Mouse (Mus musculus): ENCODE measurements around the gene Mmp21. TPM values are rescaled to one million over a fixed set of nuclear protein-coding genes. Genes with fewer than 3 reads are reported as not detected.
"Not testable (repeated sequence)": the region's sequence is repeated elsewhere in the genome, so short reads cannot be mapped to it uniquely, and the experiment has no call there.

Mmp21 gene
- total RNA-seq (2015) (not detected in 2 replicates), total RNA-seq (2017) (not detected in 2 replicates)

DNA sequence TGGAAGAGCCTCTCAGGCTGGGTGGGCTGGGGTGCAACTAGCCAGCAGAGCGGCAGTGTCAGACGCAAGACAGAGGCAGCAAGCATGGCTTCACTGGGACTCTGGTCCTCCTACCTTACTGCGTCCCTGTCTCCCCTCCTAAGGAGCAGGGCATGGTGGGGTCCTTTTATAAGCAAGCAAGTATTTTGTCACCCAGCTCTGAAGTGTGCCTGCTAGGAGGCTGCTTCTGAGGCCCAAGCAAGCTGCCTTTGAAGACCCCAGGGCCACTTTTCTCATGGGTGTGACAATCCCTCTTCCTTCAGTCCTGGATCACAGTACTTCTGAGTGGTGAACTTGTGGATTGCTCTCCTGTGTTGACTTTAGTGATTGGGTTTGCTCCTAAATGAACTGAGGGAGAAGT lies at the start of gene Mmp21:
Mmp21 (minus strand) TSS at position 101 of the 400 bp plus-strand sequence.
- no peak for ATAC-seq (ENCODE audit: poor library complexity, severe bottlenecking)

DNA sequence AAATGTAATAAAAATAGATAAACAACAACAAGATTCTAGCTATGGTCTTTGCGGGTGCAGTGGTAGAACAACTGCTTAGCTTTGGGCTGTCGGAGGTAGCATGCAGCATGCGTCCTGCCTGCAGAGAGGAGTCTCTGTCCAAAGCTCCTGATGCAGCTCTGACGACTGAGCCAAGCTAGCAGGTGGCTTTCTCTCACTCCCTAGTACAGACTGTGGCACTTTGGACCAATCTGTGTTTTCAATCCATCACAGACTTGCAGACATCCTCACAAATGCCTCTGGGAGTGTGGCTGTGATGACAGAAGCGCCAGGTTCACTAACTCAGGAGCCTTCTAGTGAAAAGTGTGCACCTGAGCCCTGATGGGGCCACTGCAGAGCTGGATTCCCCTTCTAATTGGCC lies 49.5 kb upstream of the Mmp21 start:
- ATAC-seq (ENCODE audit: poor library complexity, severe bottlenecking), result no peak

DNA sequence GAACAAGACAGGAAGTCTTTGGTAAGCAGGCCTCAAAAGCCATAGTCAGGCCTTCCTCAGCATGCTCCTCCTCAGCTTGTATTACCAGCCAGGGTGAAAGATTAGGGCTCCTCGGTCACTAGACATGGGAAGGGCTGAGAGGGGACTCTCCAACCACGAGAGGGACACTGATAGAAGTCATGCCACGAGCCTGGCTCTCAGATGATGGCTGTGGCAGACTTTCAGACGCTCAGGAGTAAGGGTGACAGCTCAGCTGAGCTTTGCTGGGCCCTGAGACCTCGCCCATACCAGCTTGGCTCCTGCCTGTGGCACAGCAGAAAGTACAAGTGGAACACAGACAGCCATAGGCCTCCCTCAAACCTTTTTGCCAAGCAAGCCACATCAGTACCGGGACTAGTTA lies 47.2 kb upstream of the Mmp21 start:
- ATAC-seq (ENCODE audit: poor library complexity, severe bottlenecking), result no peak

DNA sequence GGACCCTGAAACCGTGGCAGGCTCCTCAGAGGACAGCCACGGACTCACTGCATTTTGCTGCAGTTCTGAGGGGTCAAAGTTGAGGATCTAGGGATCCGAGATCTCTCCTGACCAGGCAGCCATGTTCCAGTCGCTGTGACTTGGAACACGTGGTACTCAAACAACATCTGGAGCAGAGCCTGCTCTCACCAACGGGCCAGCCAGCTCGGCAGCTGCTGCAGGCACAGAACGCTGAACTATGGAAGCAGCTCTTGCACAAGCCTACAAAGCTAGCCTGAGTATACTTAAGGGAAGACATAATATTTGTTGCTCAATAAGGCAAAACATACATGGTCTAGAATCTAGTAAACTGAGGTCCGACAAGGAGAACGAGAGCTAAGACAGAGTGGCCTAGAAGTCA lies 45.7 kb upstream of the Mmp21 start:
- no peak for ATAC-seq (ENCODE audit: poor library complexity, severe bottlenecking)

DNA sequence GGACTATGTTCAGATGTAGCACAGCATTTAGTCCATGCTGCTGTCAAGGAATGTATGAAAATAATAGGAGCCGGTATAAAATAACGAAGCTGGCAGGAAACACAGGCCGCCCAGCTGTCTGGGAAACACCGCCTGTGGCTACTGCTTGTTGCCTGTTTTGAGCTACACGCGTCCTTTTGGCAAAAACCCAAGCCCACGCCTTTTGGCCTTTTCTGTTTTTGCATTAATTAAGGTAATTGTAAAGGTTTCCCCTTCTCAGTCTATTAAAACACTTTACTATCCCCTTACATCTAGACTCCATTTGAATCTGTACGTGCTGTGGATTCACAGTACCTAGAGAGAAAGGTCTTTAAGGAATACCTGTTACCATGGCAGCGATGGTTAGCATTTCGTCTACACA lies 45.0 kb upstream of the Mmp21 start:
- ATAC-seq (ENCODE audit: poor library complexity, severe bottlenecking), result no peak

DNA sequence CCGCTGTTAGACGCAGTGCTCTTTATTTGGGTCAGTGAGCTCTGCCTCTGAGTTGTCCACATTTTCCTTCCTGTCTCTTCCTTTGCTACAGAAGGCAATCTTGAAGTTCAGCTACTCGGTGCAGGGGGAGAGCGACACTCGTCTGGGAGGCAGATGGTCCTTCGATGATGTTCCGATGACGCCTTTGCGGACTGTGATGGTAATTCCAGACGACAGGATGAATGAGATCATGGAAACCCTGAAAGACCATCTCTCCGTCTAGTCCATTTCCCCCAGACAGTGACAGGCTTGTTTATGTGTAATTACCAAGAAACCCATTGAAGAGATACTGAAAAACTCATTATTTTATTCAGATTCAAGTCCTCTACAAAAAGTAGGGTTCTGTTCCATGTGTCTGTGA lies 40.8 kb upstream of the Mmp21 start:
- no peak for ATAC-seq (ENCODE audit: poor library complexity, severe bottlenecking)

DNA sequence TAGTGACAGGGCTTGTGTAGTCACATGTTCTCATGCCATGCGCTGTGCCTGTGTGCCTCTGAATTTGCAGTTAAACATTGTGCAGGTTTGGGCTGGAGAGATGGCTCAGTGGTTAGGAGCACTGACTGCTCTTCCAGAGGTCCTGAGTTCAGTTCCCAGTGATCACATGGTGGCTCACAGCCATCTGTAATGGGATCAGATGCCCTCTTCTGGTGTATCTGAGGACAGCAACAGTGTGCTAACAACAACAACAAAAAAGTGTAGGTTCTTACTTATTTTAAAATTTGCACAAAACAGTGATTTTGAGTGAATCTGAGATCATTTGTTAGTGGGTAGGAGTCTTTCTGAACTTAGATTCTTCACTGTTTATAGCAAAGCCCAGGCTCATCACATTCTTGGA lies 38.7 kb upstream of the Mmp21 start:
- ATAC-seq (ENCODE audit: poor library complexity, severe bottlenecking), result no peak

DNA sequence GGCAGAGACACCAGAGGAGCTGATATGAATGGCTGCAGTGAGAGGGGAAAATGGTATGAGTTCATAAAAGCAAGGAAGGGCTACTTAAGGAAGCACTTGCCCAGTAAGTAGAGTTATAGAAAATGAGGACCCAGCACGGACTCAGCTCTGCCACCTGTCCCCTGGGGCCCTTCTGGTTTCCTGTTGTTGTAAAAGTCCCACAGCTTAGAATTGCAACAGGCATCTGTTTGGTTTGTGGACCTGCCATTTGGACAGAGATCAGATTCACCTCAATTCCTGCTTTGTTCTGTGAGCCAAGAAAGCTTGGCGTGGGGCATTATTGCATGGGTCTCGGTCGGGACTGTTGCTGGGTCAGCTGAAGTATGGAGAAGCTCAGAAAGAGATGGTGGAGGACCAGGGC lies 35.5 kb upstream of the Mmp21 start:
- ATAC-seq (ENCODE audit: poor library complexity, severe bottlenecking), result no peak

DNA sequence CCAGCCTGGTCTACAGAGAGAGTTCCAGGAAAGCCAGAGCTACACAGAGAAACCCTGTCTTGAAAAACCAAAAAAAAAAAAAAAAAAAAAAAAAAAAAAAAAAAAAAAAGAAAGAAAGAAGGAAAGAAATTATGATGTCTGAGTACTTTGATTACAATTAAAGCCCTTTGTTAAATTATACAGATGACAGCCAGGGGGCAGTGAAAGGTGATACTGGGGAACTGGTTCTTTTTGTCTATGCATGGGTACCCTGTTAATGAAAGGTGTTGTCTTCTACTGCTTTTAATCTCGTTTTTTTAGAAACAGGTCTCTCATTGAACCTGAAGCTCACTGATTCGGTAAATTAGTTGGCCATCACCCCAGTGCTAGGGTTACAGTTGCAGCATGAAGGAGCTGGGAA lies 27.4 kb upstream of the Mmp21 start:
- no peak for ATAC-seq (ENCODE audit: poor library complexity, severe bottlenecking)

DNA sequence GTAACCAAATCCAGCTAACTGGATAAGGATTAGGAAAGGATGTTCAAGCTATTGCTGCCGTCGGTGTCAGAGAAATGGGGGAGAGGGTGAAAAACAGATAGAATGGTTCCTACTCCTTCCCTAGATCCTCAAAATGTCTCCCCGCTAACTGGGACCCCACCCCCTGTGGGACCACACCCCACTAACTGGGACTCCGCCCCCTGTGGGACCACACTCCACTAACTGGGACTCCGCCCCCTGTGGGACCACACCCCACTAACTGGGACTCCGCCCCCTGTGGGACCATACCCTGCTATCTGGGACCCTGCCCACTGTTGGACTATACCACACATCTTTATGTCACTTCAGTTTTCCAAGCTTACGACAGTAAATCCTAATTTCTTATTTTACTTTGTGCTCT lies 24.0 kb upstream of the Mmp21 start:
- ATAC-seq (ENCODE audit: poor library complexity, severe bottlenecking), result no peak

DNA sequence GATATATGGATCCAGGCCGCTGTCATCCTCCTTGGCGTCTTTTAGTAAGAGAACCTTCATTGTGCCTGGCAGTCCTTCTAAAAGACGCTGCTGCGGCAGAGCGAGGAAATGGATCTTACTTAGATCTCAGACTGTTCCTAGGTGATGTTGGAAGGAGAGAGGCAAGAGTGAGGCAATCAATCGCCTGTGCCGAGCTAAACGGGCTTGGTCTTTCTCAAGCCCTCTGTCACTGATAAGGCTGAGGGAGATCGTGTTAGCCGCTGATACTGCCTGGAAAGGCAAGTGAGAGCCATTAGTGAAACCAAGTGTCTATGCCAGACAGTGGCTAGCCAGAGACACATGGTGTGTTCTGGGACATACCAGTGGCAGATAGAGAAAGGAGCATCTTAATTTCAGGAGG lies 22.5 kb upstream of the Mmp21 start:
- peak; percentile 35; the same call in 1 of the 2 replicates for ATAC-seq (ENCODE audit: poor library complexity, severe bottlenecking)

DNA sequence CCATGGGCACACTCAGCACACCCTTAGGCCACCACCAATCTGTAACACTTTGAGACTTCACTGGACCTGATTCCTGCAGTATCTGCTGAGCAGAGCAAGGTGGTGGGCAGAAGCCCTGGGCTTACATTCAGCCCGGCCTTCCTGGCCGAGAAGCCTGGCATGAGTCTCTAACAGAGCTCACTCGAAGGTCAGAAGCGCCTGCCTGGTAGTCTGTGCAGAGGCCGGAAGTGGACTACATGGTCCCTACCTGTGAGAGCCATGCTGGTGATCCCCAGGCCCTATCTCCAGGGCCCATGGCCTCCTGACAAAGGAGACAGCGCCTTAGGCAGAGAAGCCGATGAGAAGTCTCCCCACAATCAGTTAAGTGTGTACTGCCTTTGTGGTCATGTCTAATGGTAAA lies 21.5 kb upstream of the Mmp21 start:
- no peak for ATAC-seq (ENCODE audit: poor library complexity, severe bottlenecking)

DNA sequence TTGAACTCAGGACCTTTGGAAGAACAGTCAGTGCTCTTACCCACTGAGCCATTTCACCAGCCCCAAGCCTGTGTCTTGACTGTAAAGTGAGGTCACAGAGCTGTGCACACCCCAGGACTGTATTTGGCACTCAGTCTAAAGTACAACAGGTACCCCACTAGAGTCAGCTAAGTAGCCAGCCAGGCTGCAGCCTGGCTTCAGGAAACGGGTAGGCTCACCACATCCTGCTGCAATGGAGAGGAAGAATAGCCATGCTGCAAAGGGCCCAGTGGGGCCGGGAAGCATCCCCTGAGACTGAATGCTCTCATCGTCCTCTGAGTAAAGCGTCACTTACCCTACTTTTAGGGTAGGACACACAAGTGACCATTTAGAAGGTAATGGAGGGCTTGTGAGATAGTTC lies 20.0 kb upstream of the Mmp21 start:
- ATAC-seq (ENCODE audit: poor library complexity, severe bottlenecking), result no peak

DNA sequence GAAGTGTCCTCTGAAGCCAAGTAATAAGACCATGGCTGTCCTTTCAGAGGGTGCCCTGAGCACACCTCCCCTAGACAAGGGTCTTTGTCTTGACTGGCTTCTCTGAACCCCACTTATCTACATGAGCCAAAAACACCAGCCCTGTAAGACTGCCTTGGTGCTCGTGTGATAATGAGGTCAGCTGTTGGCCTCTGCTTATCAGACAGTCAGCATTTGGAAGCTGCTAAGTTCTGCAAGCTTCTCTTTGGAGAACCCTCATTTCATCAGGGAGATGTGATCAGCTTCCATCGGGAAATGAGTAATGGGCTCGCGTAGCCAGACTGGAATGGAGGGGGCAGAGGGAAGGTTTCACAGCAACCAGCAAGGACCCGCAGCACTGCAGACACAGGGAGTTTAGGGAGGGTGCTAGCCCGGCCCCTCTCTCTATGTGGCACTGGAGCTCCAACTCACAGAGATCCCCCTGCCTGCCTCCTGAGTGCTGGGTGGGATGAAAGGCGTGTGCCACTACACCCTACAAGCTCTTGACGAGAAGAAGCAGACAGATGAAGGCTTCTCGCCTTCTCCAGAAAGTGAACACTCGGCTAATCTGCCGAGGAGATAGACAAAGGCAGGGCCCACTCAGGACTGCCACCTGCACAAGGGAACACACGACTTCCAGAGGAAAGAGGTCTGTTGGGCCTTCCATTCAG lies 18.3 kb upstream of the Mmp21 start:
- no peak for ATAC-seq (ENCODE audit: poor library complexity, severe bottlenecking)

DNA sequence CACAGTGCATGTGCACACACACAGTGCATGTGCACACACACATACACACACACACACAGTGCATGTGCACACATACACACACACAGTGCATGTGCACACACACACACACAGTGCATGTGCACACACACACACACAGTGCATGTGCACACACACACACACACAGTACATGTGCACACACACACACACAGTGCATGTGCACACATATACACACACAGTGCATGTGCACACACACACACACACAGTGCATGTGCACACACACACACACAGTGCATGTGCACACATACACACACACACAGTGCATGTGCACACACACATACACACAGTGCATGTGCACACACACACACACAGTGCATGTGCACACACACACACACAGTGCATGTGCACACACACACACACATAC lies 5.8 kb upstream of the Mmp21 start:
- not testable (repeated sequence) for ATAC-seq (ENCODE audit: poor library complexity, severe bottlenecking)

DNA sequence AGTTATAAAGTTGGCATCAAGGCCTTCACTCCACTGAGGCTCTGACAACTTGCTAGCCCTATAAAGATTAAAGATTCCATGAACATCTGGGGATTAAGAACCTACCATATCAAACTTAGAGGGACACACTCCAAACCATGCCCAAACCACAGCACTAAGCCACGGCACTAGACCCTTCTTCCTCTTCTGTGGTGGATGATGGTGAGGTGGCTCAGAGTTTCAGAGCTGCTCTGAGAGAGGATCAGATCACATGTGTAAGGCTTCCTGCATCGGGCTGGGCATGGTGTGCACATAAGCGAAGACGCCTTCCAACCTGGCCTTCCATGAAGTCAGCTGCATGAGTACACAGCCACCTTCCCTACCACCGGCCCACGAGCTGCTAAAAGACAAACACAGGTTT lies 4.8 kb upstream of the Mmp21 start:
- peak; percentile 53 for ATAC-seq (ENCODE audit: poor library complexity, severe bottlenecking)

DNA sequence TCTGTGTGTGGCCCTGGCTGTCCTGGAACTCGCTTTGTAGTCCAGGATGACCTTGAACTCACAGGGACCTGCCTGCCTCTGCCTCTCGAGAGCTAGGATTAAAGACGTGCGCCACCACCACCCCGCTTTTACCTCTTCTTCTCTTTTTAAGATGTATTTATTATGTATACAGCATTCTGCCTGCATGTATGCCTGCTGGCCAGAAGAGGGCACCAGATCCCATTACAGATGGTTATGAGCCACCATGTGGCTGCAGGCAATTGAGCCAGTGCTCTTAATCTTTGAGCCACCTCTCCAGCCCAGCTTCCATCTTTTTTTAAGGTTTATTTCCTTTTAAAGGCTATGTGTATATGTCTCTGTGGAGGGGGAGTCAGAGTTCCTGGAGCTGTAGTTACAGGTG lies 4.2 kb upstream of the Mmp21 start:
- ATAC-seq (ENCODE audit: poor library complexity, severe bottlenecking), result no peak

DNA sequence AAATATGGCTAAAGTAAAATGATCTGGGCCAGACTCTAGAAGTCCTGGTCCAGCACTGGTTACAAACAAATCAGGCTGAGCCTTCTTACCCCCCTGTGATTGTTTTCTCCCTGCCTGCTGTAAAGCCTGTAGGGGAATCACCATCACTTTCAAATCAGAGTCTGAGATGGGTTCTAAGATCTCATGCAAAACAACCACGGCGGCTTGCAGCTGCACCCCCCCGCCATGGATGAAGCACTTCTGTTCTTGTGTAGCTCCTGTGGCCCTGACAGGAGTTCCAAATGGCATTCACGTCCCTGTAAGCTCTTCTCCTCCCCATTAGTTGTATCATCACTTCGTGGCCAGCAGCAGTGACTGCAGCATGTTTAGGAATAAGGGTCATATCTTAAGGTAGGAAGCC lies 3.8 kb upstream of the Mmp21 start:
- no peak for ATAC-seq (ENCODE audit: poor library complexity, severe bottlenecking)

DNA sequence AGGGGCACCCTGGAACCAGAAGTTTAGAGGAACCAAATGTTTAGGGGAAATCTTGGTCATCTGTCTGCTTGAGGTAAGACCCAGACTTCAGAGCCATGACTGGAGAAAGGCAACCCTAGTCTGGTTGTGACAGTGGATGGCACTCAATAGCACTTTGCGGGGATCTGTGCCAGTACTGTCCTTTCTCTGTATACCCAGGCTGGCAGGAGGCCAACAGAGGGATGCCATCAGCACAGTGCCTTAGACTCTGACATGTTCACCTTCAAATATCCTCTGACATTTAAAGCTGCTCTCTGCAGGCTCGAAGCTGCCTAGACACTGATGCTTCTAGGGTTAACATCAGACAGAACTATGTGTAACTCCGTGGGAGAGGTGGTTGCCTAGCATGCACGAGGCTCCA lies 422 bp downstream of the Mmp21 start:
- no peak for ATAC-seq (ENCODE audit: poor library complexity, severe bottlenecking)

DNA sequence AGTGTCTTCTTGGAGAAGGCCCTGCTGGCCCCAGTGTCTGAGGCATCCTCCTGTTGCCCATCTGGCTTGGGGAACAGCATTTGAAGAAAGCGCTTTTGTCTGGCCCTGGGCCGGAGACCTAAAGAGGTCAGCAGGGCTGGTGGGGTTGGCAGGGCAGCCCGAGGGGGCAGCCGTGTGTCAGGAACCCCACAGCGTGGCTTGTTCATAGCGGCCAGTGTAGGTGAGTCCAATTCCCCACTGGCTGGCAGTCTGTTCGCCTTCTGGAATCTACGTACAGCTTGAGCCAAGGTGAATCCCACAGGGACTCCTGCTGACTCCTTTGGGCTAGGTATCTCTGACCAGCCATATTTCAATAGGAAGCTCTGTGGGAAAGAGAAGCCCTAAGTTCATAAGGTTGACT lies 1.1 kb downstream of the Mmp21 start:
- ATAC-seq (ENCODE audit: poor library complexity, severe bottlenecking), result no peak

DNA sequence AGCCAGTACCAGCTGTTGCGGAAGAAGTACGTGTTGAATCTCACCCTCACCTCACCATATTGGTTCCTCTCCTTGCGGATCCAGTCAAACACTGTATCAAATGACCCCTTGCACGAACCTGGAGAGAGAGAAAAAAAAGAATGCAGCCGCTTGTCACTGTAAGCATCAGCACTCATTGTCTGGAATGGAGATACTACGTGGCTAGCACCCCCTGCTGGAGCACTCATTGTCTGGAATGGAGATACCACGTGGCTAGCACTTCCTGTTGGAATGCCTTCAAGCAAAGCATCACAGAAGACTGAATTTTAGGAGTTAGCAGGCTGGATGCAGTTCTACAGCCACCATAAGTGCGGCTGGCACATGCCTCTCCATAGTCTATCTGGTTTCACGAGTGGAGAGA lies 3.9 kb downstream of the Mmp21 start:
- no peak for ATAC-seq (ENCODE audit: poor library complexity, severe bottlenecking)

DNA sequence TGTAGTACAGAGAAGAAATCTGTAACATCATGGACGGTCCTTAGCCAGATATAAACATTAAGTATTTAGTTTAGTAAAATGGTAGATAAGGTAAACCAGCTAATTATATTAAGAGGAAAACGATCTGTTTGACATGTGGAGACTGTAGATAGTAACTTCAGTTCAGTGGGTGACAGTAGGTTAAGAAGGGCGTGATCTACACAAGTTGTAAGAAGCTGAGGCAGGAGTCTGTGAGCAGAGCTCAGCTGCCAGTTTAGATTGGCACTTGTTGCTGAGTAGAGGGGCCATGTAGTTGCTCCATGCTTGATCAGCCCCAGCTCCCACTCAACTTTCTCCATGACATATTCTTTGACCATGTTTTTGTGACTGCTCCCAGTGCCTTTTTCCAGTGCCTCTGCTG lies 9.0 kb downstream of the Mmp21 start:
- ATAC-seq (ENCODE audit: poor library complexity, severe bottlenecking), result no peak

DNA sequence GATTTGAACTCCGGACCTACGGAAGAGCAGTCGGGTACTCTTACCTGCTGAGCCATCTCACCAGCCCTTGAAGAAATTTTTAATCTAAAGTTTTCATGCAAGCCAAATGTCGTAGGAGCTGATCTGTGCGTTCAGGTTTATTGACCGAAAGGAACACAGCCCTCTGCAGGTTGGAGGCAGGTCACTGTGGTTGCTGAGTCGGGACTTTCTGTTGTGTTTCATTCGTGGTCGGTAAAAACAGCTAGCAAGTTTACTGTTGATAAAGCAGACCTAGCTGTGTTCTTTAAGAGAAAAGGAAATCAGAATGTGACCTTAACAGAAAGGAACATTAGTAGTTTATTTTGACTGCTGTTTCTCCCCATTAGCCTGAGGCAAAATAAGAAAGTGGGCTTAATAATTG lies 9.9 kb downstream of the Mmp21 start:
- ATAC-seq (ENCODE audit: poor library complexity, severe bottlenecking), result no peak
